In the genomic region with DNA sequence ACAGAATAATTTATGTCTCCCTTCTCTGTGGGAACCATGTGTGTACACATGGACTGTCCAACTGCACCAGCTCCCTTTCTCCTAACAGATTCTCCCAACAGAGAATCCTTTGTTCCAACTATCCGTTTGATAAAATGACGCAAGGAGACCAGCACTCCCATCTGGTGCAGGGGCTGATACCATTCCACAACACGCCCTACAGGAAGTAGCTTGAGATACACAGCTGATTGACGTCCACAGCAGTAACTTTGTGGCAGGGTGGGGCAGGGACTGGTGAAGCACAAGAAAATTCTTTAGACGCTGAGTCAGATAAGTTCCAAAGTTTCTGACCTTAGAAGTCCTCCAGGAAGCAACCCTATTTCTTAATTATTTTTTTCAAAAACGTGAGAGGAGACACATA, we compare ENCODE assay signal across 9 mouse cellular contexts.
DNase-seq lines count a peak whose midpoint lies in the region; ATAC-seq and TF ChIP-seq lines count a peak whose summit lies in the region.
"Had no signal": no experiment of that assay in that cellular context is flagged by ENCODE, and none has a peak within 500 bp of the region (broad histone marks: within the 10 kb centered on the region; RNA-seq: fewer than 3 reads in every experiment).

No protein-coding gene starts in this region.

- TF ChIP-seq EP300 in heart, postnatal 0 days (IDR thresholded peaks at IDR 0.05; ENCODE audit: low read depth): no peak

- TF ChIP-seq CTCF in heart, postnatal 0 days (IDR thresholded peaks at IDR 0.05; ENCODE audit: low read depth): no peak
- no peak for TF ChIP-seq CTCF in left cerebral cortex, adult 2 months (IDR thresholded peaks at IDR 0.05)

- peak; percentile 99 for DNase-seq in heart, adult 11 months
- no peak for DNase-seq in heart, postnatal 36 days
- DNase-seq in NIH3T3 (ENCODE audit: low read depth): peak; percentile 70
- peak; percentile 63 for DNase-seq in heart, postnatal 0 days (ENCODE audit: low spot score)
- DNase-seq in lung, postnatal 14 days: peak; percentile 57
- no peak for DNase-seq in left cerebral cortex, adult 18-20 months (ENCODE audit: low spot score in 2 of 2)
- DNase-seq in left cerebral cortex, postnatal 36 days (ENCODE audit: low spot score in 2 of 2): no peak
- DNase-seq in left cerebral cortex, adult 2 months (ENCODE audit: extremely low spot score in 1 of 2, low spot score in 2 of 2): no peak

- H3K4me3 ChIP-seq in heart, postnatal 0 days (ENCODE audit: low read depth, low read length): no peak overlapping the region
- no peak overlapping the region for H3K4me3 ChIP-seq in left cerebral cortex, adult 2 months
- H3K4me3 ChIP-seq: lung, embryonic 15.5 days had no signal

- 18% methylated on average over 6 of the region's 6 CpGs for WGBS in heart, postnatal 0 days

- H3K4me2 ChIP-seq in heart, postnatal 0 days (ENCODE audit: low read depth, low read length): no peak overlapping the region
- H3K4me2 ChIP-seq: lung, embryonic 15.5 days had no signal

- ATAC-seq in heart, postnatal 0 days (ENCODE audit: insufficient read depth, low read depth): peak; percentile 62

- H3K4me1 ChIP-seq in heart, postnatal 0 days (ENCODE audit: control insufficient read depth, insufficient read depth): peaks cover 56% of the 10 kb centered on the region

- H3K9ac ChIP-seq in heart, postnatal 0 days (replicated peaks; ENCODE audit: low read depth, low read length): no peak overlapping the region
- H3K9ac ChIP-seq: lung, embryonic 15.5 days had no signal

- H3K27me3 ChIP-seq in heart, postnatal 0 days (ENCODE audit: control insufficient read depth, insufficient read depth, low read length): no peaks in the 10 kb centered on the region
- H3K27me3 ChIP-seq: lung, embryonic 15.5 days had no signal

- H3K9me3 ChIP-seq in heart, postnatal 0 days (replicated peaks; ENCODE audit: control insufficient read depth, low read length): no peaks in the 10 kb centered on the region
- H3K9me3 ChIP-seq: lung, embryonic 15.5 days had no signal

- H3K36me3 ChIP-seq in heart, postnatal 0 days (replicated peaks; ENCODE audit: control insufficient read depth, insufficient read depth, low read length): no peaks in the 10 kb centered on the region
- H3K36me3 ChIP-seq: lung, embryonic 15.5 days had no signal

- intact Hi-C loops in heart, postnatal 36 days (cut with DNase I): no loop called here
- intact Hi-C loops in left cerebral cortex, postnatal 36 days (cut with DNase I): no loop called here
- intact Hi-C loops in left cerebral cortex, adult 2 months (cut with DNase I): no loop called here

- peak overlapping the region; percentile 76 for H3K27ac ChIP-seq in heart, postnatal 0 days (ENCODE audit: low read depth)
- H3K27ac ChIP-seq in left cerebral cortex, adult 2 months: no peak overlapping the region
- H3K27ac ChIP-seq: lung, embryonic 15.5 days had no signal

Comparison
In these comparisons a context has a peak if more than half of its experiments do, and no peak if none do; other contexts are left out.
1. DNase-seq: peak in heart, adult 11 months (single experiment), NIH3T3 (single experiment), heart, postnatal 0 days (single experiment) and lung, postnatal 14 days (single experiment); none in heart, postnatal 36 days (0 of 2), left cerebral cortex, adult 18-20 months (0 of 2), left cerebral cortex, postnatal 36 days (0 of 2) and left cerebral cortex, adult 2 months (0 of 2).